Mouse (Mus musculus) kidney, adult 2 months (tissue): ENCODE results near the gene Slc44a5.

Experiments
- CTCF ChIP-seq: fragments of 200-500 bp; conservative IDR thresholded peaks from 2 replicates; pipeline ENCODE4 v1.5.1; 2011; ENCODE audit warnings: low read depth, mild to moderate bottlenecking, control low read depth, low read length, moderate library complexity, mixed read lengths; ENCODE audit not compliant: insufficient read depth, insufficient read length
- POLR2A ChIP-seq: fragments of 200-500 bp; IDR thresholded peaks from one replicate; pipeline ENCODE4 v1.6.1; 2011; ENCODE audit warnings: low read depth, low read length, control low read depth

DNA sequence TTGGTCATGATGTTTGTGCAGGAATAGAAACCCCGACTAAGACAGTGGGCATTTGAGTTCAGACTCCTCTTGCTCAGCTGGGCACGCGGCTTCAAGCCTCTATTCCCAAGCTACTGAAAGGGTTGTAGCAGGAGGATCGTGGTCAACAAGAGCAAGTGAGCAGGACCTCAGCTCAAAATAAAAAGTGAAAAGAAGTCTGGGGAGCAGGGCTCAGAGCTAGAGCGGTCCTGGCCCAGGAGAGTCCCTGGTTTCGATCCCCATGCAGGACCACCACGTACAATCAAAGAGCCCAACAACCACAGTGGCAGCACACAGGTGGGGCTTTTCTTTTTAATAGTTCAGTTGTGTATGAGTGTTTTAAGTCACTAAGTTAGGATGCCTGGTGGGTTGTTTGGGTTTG, 201.5 kb downstream of the Slc44a5 start:
- TF ChIP-seq CTCF (no peak), POLR2A (no peak)
